Mouse (Mus musculus) midbrain, embryonic 12.5 days (tissue): ENCODE data around the gene 0610010F05Rik. TPM values are rescaled to one million over a fixed set of nuclear protein-coding genes. Genes with fewer than 3 reads are reported as not detected.
A peak's percentile ranks its signal among the peaks of the same experiment; 100 is the strongest.
"Not testable (repeated sequence)": the region's sequence is repeated elsewhere in the genome, so short reads cannot be mapped to it uniquely, and the experiment has no call there.

ENCODE experiments used
- ATAC-seq: fragments of 200-750 bp; cut with Nextera tagmentation; 2 replicates; pipeline ENCODE4 v1.8.0; 2017; ENCODE audit warnings: low read depth, moderate TSS enrichment, moderate library complexity; ENCODE audit not compliant: low FRiP score
- H3K27ac ChIP-seq: fragments of 300-500 bp; sonication (generic); replicated peaks from 2 replicates; pipeline ENCODE4 v1.5.1; 2016; ENCODE audit warnings: mild to moderate bottlenecking
- H3K27me3 ChIP-seq: fragments of 300-500 bp; sonication (generic); 2 replicates; pipeline ENCODE4 v1.6.1; 2016; ENCODE audit warnings: mild to moderate bottlenecking
- H3K36me3 ChIP-seq: fragments of 300-500 bp; sonication (generic); 2 replicates; pipeline ENCODE4 v1.6.1; 2016
- H3K4me1 ChIP-seq: fragments of 300-500 bp; sonication (generic); 2 replicates; pipeline ENCODE4 v1.6.1; 2016
- H3K4me2 ChIP-seq: fragments of 300-500 bp; sonication (generic); replicated peaks from 2 replicates; pipeline ENCODE4 v1.6.1; 2016; ENCODE audit warnings: mild to moderate bottlenecking, moderate library complexity
- H3K4me3 ChIP-seq: fragments of 300-500 bp; sonication (generic); 2 replicates; pipeline ENCODE4 v1.5.1; 2016; ENCODE audit warnings: mild to moderate bottlenecking
- H3K9ac ChIP-seq: fragments of 300-500 bp; sonication (generic); replicated peaks from 2 replicates; pipeline ENCODE4 v1.6.1; 2016; ENCODE audit warnings: mild to moderate bottlenecking, moderate library complexity
- H3K9me3 ChIP-seq: fragments of 300-500 bp; sonication (generic); 2 replicates; pipeline ENCODE4 v1.6.1; 2016; ENCODE audit warnings: mild to moderate bottlenecking
- WGBS: fragments of 180-500 bp; shearing (Covaris S2); methylation state at CpG from one replicate; pipeline ENCODE4 v1.1.7; 2016; 5-methylcytosine and 5-hydroxymethylcytosine counted together
- polyA plus RNA-seq: library from polyadenylated mRNA; unstranded; fragments of >200 nt; fragmentation: Nextera tagmentation; extraction: Ambion mirVana; gene quantifications from 2 replicates; pipeline ENCODE4 v1.2.1, GENCODE M21; 2016

0610010F05Rik gene
- polyA plus RNA-seq, 1 experiment from 2014 or later, result 78.2 TPM

DNA sequence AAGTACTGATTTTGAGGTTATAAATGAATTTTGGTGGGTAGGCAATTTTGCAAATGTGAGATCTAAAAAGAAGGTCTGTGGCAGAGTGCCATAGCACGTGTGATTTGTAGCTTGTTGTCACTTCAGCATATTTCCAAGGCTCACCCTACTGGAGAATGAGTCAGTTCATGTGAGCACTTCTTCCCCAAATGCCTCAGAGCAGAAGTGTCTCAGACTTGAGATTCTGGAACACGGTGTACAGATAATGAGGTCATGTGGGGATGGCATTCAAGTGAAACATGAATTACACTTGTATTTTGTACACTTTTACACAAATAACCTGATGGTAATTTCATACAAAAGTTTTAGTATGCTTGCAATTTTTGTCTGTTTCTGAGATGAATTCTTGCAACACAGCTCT lies 24.4 kb upstream of the 0610010F05Rik start:
- Histone ChIP-seq H3K4me3 (no peak overlapping the region), H3K9ac (no peak overlapping the region), H3K4me2 (no peak overlapping the region), H3K4me1 (no peaks in the 10 kb centered on the region; the same call in 1 of the 2 replicates), H3K27ac (no peak overlapping the region), H3K9me3 (no peaks in the 10 kb centered on the region), H3K27me3 (no peaks in the 10 kb centered on the region), H3K36me3 (no peaks in the 10 kb centered on the region)
- ATAC-seq, result no peak
- WGBS, result 84% methylated on average over 2 of the region's 2 CpGs

GRCm38 (mm10) chr11:23653666-23654065 lies 20.2 kb upstream of the 0610010F05Rik start:
- WGBS, result 64% methylated on average over 3 of the region's 3 CpGs
- no peaks in the 10 kb centered on the region for H3K9me3 ChIP-seq

GRCm38 (mm10) chr11:23647835-23648234 lies 14.4 kb upstream of the 0610010F05Rik start:
- H3K4me3 ChIP-seq, result no peak overlapping the region
- H3K9me3 ChIP-seq, result 0 out of 2 replicates have a peak, but pooled peaks cover 2% of the 10 kb centered on the region
- H3K4me2 ChIP-seq, result no peak overlapping the region
- no peaks in the 10 kb centered on the region for H3K4me1 ChIP-seq
- whole genome bisulfite sequencing, result 95% methylated on average over 3 of the region's 3 CpGs
- no peaks in the 10 kb centered on the region for H3K27me3 ChIP-seq
- ATAC-seq, result no peak
- no peak overlapping the region for H3K9ac ChIP-seq
- H3K27ac ChIP-seq, result no peak overlapping the region
- peaks cover 32% of the 10 kb centered on the region for H3K36me3 ChIP-seq

More at GRCm38 (mm10) chr11:23653666-23654065, 20.2 kb upstream of the 0610010F05Rik start:
- no peak for ATAC-seq
- no peaks in the 10 kb centered on the region for H3K27me3 ChIP-seq
- H3K36me3 ChIP-seq, result peaks cover 11% of the 10 kb centered on the region
- H3K4me1 ChIP-seq, result no peaks in the 10 kb centered on the region; the same call in 1 of the 2 replicates
- H3K27ac ChIP-seq, result no peak overlapping the region
- no peak overlapping the region for H3K4me3 ChIP-seq
- no peak overlapping the region for H3K4me2 ChIP-seq
- no peak overlapping the region for H3K9ac ChIP-seq

DNA sequence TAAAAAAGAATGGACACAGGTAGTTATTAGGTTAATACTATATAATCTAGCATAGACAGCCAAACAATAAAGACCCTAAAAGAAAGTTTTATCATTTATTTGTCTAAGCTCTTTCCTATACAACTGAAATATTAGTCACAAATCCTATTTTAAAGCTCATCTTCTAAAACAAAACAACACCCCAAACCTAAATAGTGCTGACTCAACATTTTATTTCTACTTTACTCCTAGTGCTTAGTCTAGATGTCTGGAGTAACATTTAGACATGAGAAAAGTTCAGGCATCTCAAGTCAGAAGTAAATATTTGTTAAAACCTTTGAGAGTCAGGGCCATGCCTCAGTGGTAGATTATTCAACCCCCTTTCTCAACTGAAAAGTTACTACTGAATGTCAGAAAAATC lies 14.0 kb upstream of the 0610010F05Rik start:
- H3K27me3 ChIP-seq, result no peaks in the 10 kb centered on the region
- no peak overlapping the region for H3K4me3 ChIP-seq
- no peaks in the 10 kb centered on the region for H3K4me1 ChIP-seq
- H3K9me3 ChIP-seq, result 0 out of 2 replicates have a peak, but pooled peaks cover 3% of the 10 kb centered on the region
- no peak overlapping the region for H3K27ac ChIP-seq
- no peak for ATAC-seq
- H3K9ac ChIP-seq, result no peak overlapping the region
- H3K4me2 ChIP-seq, result no peak overlapping the region
- H3K36me3 ChIP-seq, result peaks cover 36% of the 10 kb centered on the region

- Histone ChIP-seq H3K4me1 (peaks cover 12% of the 10 kb centered on the region; the same call in 1 of the 2 replicates), H3K9me3 (no peaks in the 10 kb centered on the region), H3K27ac (no peak overlapping the region), H3K9ac (no peak overlapping the region), H3K4me2 (no peak overlapping the region), H3K36me3 (peaks cover 10% of the 10 kb centered on the region), H3K27me3 (no peaks in the 10 kb centered on the region), H3K4me3 (no peak overlapping the region)
- WGBS, result 76% methylated on average over 8 of the region's 8 CpGs
- no peak for ATAC-seq
Measured at GRCm38 (mm10) chr11:23634573-23634972, 1.1 kb upstream of the 0610010F05Rik start.

- H3K9ac ChIP-seq, result peak overlapping the region; percentile 31; the same call in 1 of the 2 replicates
- peak overlapping the region; percentile 79 for H3K4me3 ChIP-seq
- WGBS, result 11% methylated on average over 7 of the region's 7 CpGs
- peak; percentile 27 for ATAC-seq
- no peaks in the 10 kb centered on the region for H3K9me3 ChIP-seq
- peaks cover 12% of the 10 kb centered on the region; the same call in 1 of the 2 replicates for H3K4me1 ChIP-seq
- H3K4me2 ChIP-seq, result peak overlapping the region; percentile 62
- H3K27ac ChIP-seq, result peak overlapping the region; percentile 95
- H3K36me3 ChIP-seq, result peaks cover 5% of the 10 kb centered on the region; the same call in 1 of the 2 replicates
- no peaks in the 10 kb centered on the region for H3K27me3 ChIP-seq
Measured at GRCm38 (mm10) chr11:23633879-23634215, 408 bp upstream of the 0610010F05Rik start.

DNA sequence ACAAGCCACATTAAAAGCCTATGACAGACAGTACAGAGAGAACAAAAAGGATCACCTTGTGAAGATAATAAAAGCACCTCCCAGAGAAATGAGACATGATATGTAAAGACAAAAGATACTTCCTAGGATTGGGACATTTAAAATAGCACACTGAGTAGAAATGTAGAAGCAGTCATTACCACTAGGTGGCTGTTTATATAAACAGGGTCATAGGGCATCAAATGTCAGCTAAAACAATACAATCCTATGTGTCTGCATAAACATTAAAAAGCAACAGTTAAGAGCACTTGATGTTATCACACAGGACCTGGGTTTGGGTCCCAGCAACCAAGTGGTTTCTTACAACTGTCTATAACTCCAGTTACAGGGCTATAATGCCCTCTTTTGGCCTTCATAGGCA lies 2.8 kb downstream of the 0610010F05Rik start:
- Histone ChIP-seq H3K27ac (no peak overlapping the region), H3K36me3 (peaks cover 14% of the 10 kb centered on the region), H3K4me3 (no peak overlapping the region), H3K9ac (no peak overlapping the region), H3K9me3 (no peaks in the 10 kb centered on the region), H3K27me3 (no peaks in the 10 kb centered on the region), H3K4me2 (no peak overlapping the region), H3K4me1 (peaks cover 12% of the 10 kb centered on the region; the same call in 1 of the 2 replicates)
- no peak for ATAC-seq

DNA sequence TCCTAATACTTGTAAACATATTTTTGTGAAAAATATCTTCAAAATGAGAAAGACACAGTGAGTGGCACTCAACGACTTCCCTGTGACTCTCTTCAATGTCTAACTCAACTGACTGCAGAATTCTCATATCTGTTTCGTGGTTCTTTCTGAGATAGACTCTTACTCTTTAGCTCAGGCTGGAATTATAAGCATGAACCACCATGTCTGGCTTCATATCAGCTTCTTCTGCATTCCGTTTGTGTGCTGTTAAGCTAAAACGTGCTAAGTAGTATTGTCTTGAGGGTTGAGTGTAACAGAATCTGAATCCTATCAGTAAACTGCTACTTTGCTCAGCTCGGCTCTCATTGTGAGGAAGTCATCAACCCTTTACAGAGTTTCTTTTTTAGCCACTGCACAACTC lies 14.4 kb downstream of the 0610010F05Rik start:
- Histone ChIP-seq H3K4me3 (no peak overlapping the region), H3K9me3 (no peaks in the 10 kb centered on the region), H3K27ac (no peak overlapping the region), H3K36me3 (peaks cover 35% of the 10 kb centered on the region), H3K27me3 (no peaks in the 10 kb centered on the region), H3K4me2 (no peak overlapping the region), H3K4me1 (no peaks in the 10 kb centered on the region), H3K9ac (no peak overlapping the region)
- ATAC-seq, result no peak
- WGBS, result 89% methylated on average over 5 of the region's 5 CpGs

DNA sequence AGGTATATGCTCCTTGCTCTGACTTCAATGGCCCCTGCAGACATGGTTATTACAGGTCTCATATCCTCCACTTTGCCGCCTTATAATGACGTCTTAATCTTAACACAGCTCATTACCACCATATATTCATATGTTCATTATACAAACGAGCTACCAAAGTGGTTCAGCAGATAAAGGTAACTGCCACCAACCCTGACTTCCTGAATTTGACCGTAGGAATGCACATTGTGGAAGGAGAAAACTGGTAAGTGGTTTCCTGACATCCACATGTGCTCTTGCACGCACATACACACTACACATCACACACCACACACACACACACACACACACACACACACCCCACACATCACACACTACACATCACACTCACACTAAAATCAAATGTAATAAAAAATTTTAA lies 18.9 kb downstream of the 0610010F05Rik start:
- Histone ChIP-seq H3K4me3 (no peak overlapping the region), H3K9me3 (no peaks in the 10 kb centered on the region), H3K27me3 (no peaks in the 10 kb centered on the region), H3K27ac (no peak overlapping the region), H3K4me2 (no peak overlapping the region), H3K36me3 (peaks cover 27% of the 10 kb centered on the region), H3K9ac (no peak overlapping the region), H3K4me1 (no peaks in the 10 kb centered on the region)
- ATAC-seq, result no peak
- WGBS, result 89% methylated on average over 5 of the region's 5 CpGs

GRCm38 (mm10) chr11:23607291-23607690 lies 26.1 kb downstream of the 0610010F05Rik start:
- H3K4me2 ChIP-seq, H3K9me3 ChIP-seq, H3K27me3 ChIP-seq, H3K27ac ChIP-seq, H3K9ac ChIP-seq, H3K4me3 ChIP-seq, H3K4me1 ChIP-seq, ATAC-seq: not testable (repeated sequence)
- H3K36me3 ChIP-seq, result peaks cover 56% of the 10 kb centered on the region
- 93% methylated on average over 6 of the region's 6 CpGs for WGBS

DNA sequence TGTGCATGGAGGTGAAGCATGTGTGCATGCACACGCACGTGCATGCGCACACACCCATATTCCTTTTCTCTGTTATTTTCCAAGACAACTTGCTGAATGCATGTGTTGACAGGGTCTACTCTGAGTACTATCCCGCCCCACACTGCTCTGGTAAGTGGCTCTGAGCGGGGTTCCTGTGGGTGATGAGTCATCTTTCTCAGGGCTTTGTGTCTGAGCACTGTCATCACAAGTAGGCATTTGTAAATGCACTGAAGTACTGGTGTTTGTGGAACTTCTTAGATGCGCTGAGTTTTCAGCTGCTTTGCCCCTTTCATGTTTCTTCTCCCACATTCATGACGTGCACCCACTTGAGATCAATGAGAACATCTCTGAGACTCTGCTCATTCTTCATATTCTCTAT lies 63.3 kb downstream of the 0610010F05Rik start:
- Histone ChIP-seq H3K27me3 (no peaks in the 10 kb centered on the region), H3K27ac (no peak overlapping the region), H3K9ac (no peak overlapping the region), H3K36me3 (peaks cover 24% of the 10 kb centered on the region), H3K4me2 (no peak overlapping the region), H3K4me3 (no peak overlapping the region), H3K4me1 (no peaks in the 10 kb centered on the region), H3K9me3 (no peaks in the 10 kb centered on the region)
- ATAC-seq, result no peak
- 94% methylated on average over 7 of the region's 7 CpGs for WGBS

DNA sequence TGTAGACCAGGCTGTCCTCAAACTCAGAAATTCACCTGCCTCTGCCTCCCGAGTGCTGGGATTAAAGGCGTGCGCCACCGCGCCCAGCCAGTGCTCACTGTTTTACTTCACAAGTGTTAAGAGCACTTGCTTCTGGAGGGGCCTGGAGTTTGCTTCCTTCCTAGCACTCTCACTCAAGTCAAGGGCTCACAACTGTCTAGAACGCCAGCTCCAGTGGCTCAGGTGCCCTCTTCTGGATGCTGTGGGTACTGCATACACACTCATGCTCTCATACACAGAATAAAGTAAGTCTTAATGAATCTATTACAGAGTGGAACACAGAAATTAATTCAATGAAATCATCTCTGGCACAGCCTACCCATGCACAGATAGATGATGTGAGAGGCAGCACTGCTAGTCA lies 67.7 kb downstream of the 0610010F05Rik start:
- Histone ChIP-seq H3K36me3 (peaks cover 8% of the 10 kb centered on the region), H3K4me1 (no peaks in the 10 kb centered on the region), H3K4me2 (no peak overlapping the region), H3K27me3 (no peaks in the 10 kb centered on the region), H3K27ac (no peak overlapping the region), H3K4me3 (no peak overlapping the region), H3K9ac (no peak overlapping the region), H3K9me3 (no peaks in the 10 kb centered on the region)
- 55% methylated on average over 6 of the region's 6 CpGs for WGBS
- ATAC-seq, result peak; percentile 47; the same call in 1 of the 2 replicates

DNA sequence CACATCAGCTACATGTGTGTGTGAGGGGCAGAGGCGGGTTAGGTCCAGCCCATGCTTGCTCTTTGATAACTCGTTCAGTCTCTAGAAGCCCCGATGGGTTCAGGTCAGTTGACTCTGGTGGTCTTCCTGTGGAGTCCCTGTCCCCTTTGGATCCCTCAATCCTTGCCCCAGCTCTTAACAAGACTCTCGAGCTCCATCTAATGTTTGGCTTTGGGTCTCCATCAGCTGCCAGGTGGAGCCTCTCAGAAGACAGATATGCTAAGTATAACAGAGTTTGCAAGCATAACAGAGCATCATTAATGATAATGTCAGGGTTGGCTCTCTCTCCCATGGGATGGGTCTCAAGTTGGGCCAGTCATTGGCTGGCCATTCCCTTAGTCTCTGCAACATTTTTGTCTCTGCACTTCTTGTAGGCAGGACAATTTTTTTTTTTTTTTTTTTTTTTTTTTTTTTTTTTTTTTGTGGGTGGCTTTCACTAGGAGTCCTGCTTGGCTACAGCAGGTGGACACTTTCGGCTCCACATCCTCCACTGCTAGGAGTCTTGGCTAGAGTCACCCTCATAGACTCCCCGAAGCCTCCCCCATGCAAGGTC lies 76.3 kb downstream of the 0610010F05Rik start:
- H3K4me1 ChIP-seq, result no peaks in the 10 kb centered on the region
- H3K36me3 ChIP-seq, result no peaks in the 10 kb centered on the region
- no peak overlapping the region for H3K9ac ChIP-seq
- ATAC-seq, result no peak
- H3K9me3 ChIP-seq, result no peaks in the 10 kb centered on the region
- no peaks in the 10 kb centered on the region for H3K27me3 ChIP-seq
- no peak overlapping the region for H3K4me3 ChIP-seq
- 71% methylated on average over 6 of the region's 6 CpGs for WGBS
- no peak overlapping the region for H3K27ac ChIP-seq
- no peak overlapping the region for H3K4me2 ChIP-seq
